16 mouse cellular contexts compared by ENCODE assay signal in genomic region chr2:76521585-76521984, GRCm38 (mm10).
"Had no signal": no experiment of that assay in that cellular context is flagged by ENCODE, and none has a peak within 500 bp of the region (broad histone marks: within the 10 kb centered on the region; RNA-seq: fewer than 3 reads in every experiment).

No protein-coding gene starts in this region.

- H3K27ac ChIP-seq: neural tube, embryonic 13.5 days; neural tube, embryonic 15.5 days; stomach, embryonic 15.5 days; stomach, postnatal 0 days had no signal

- H3K9me3 ChIP-seq: neural tube, embryonic 13.5 days; neural tube, embryonic 15.5 days; stomach, embryonic 15.5 days had no signal

- H3K36me3 ChIP-seq: neural tube, embryonic 13.5 days; neural tube, embryonic 15.5 days; stomach, embryonic 15.5 days had no signal

- H3K4me2 ChIP-seq: neural tube, embryonic 13.5 days; neural tube, embryonic 15.5 days; stomach, embryonic 15.5 days had no signal

- H3K4me1 ChIP-seq: neural tube, embryonic 15.5 days; stomach, embryonic 15.5 days had no signal

- DNase-seq: retina, postnatal 1 day; right cerebral cortex, adult 18-20 months; right cerebral cortex, postnatal 14 days; right cerebral cortex, postnatal 25 days; right cerebral cortex, postnatal 4 days; spleen, adult 18-20 months; thymus, adult 18-20 months; thymus, adult 2 months; thymus, postnatal 14 days; thymus, postnatal 25 days; thymus, postnatal 36 days; thymus, postnatal 4 days had no signal

- H3K27me3 ChIP-seq: neural tube, embryonic 13.5 days; neural tube, embryonic 15.5 days; stomach, embryonic 15.5 days had no signal

- H3K9ac ChIP-seq: neural tube, embryonic 15.5 days; stomach, embryonic 15.5 days had no signal

- H3K4me3 ChIP-seq: neural tube, embryonic 13.5 days; neural tube, embryonic 15.5 days; stomach, embryonic 15.5 days had no signal
